Mouse (Mus musculus) left cerebral cortex, adult 2 months (tissue): ENCODE measurements around the gene Gins2. TPM values are rescaled to one million over a fixed set of nuclear protein-coding genes. Genes with fewer than 3 reads are reported as not detected.

Experiments used
- DNase-seq, 2 experiments: peaks; one replicate each; pipeline ENCODE4 v3.0.0; 2021 to 2022; ENCODE audit warnings: low spot score in 2 of 2, mixed read lengths in 1 of 2; ENCODE audit errors: extremely low spot score in 1 of 2
- H3K27ac ChIP-seq: fragments of 200-600 bp; 2 replicates; pipeline ENCODE4 v1.8.1; 2022
- H3K4me3 ChIP-seq: fragments of 200-600 bp; 2 replicates; pipeline ENCODE4 v1.8.1; 2022
- CTCF ChIP-seq: fragments of 200-600 bp; IDR thresholded peaks from 2 replicates; pipeline ENCODE4 v1.8.1; 2022; ENCODE audit warnings: antibody characterized with exemption, mild to moderate bottlenecking, moderate library complexity
- intact Hi-C: fragments of 180-260 bp; cut with DNase I; formaldehyde crosslinking; loops from one replicate; pipeline ENCODE4 v1.15.1; 2025
- total RNA-seq, 2 experiments: library from RNA; stranded (reverse); gene quantifications; 2 replicates each; pipeline ENCODE4 v1.2.3; 2021

The Gins2 gene
- total RNA-seq, 2 experiments from 2014 or later: 1.0 to 2.9 TPM

GRCm38 (mm10) chr8:120595963-120596362 is 6.9 kb upstream of the Gins2 start:
- no peak overlapping the region for H3K27ac ChIP-seq
- intact Hi-C loops: loop anchor here (5.0 kb wide), 1 partner anchor 294 kb away; no protein-coding TSS in a partner anchor
- peak; percentile 44 to 56 for DNase-seq
- peak; percentile 95 for TF ChIP-seq CTCF
- H3K4me3 ChIP-seq: no peak overlapping the region

GRCm38 (mm10) chr8:120594571-120594970 is 5.5 kb upstream of the Gins2 start:
- intact Hi-C loops: no loop called here
- H3K4me3 ChIP-seq: no peak overlapping the region
- DNase-seq: no peak
- no peak overlapping the region for H3K27ac ChIP-seq
- TF ChIP-seq CTCF: peak; percentile 51

- no peak overlapping the region for H3K4me3 ChIP-seq
- intact Hi-C loops: no loop called here
- no peak overlapping the region for H3K27ac ChIP-seq
Observed at GRCm38 (mm10) chr8:120591587-120592292, 2.6 kb upstream of the Gins2 start.

GRCm38 (mm10) chr8:120589921-120590320 is 817 bp upstream of the Gins2 start:
- intact Hi-C loops: no loop called here
- peak overlapping the region; percentile 56; the same call in 1 of the 2 replicates for H3K4me3 ChIP-seq
- no peak for TF ChIP-seq CTCF
- DNase-seq: no peak
- H3K27ac ChIP-seq: no peak overlapping the region

More at GRCm38 (mm10) chr8:120591587-120592292, 2.6 kb upstream of the Gins2 start:
- DNase-seq: no peak
- TF ChIP-seq CTCF: no peak

- TF ChIP-seq CTCF: no peak
- no peak for DNase-seq
- Histone ChIP-seq H3K27ac (no peak overlapping the region), H3K4me3 (no peak overlapping the region)
- intact Hi-C loops: no loop called here
Observed at GRCm38 (mm10) chr8:120585521-120585920, 3.6 kb downstream of the Gins2 start.

- DNase-seq: no peak
- TF ChIP-seq CTCF: no peak
- Histone ChIP-seq H3K27ac (no peak overlapping the region), H3K4me3 (no peak overlapping the region)
- intact Hi-C loops: no loop called here
Observed at GRCm38 (mm10) chr8:120581811-120582210, 7.3 kb downstream of the Gins2 start.

- intact Hi-C loops: no loop called here
- Histone ChIP-seq H3K4me3 (no peak overlapping the region), H3K27ac (no peak overlapping the region)
- TF ChIP-seq CTCF: no peak
- DNase-seq: no peak
Observed at GRCm38 (mm10) chr8:120581329-120581728, 7.8 kb downstream of the Gins2 start.

GRCm38 (mm10) chr8:120580336-120581000 is 8.6 kb downstream of the Gins2 start:
- TF ChIP-seq CTCF: no peak
- Histone ChIP-seq H3K4me3 (no peak overlapping the region), H3K27ac (no peak overlapping the region)
- intact Hi-C loops: no loop called here
- no peak for DNase-seq

- TF ChIP-seq CTCF: no peak
- Histone ChIP-seq H3K27ac (no peak overlapping the region), H3K4me3 (no peak overlapping the region)
- intact Hi-C loops: no loop called here
- DNase-seq: no peak
Observed at GRCm38 (mm10) chr8:120577821-120578220, 11.3 kb downstream of the Gins2 start.

GRCm38 (mm10) chr8:120575801-120576200 is 13.3 kb downstream of the Gins2 start:
- DNase-seq: no peak
- H3K4me3 ChIP-seq: no peak overlapping the region
- intact Hi-C loops: no loop called here
- no peak for TF ChIP-seq CTCF
- H3K27ac ChIP-seq: no peak overlapping the region

- H3K4me3 ChIP-seq: no peak overlapping the region
- H3K27ac ChIP-seq: no peak overlapping the region
- no peak for TF ChIP-seq CTCF
- intact Hi-C loops: no loop called here
- DNase-seq: no peak
Observed at GRCm38 (mm10) chr8:120574941-120575340, 14.2 kb downstream of the Gins2 start.

GRCm38 (mm10) chr8:120573866-120574265 is 15.2 kb downstream of the Gins2 start:
- H3K4me3 ChIP-seq: no peak overlapping the region
- TF ChIP-seq CTCF: no peak
- H3K27ac ChIP-seq: no peak overlapping the region
- intact Hi-C loops: no loop called here
- no peak for DNase-seq
